Mouse (Mus musculus) liver, embryonic 11.5 days (tissue): ENCODE data around the gene Zfp488. TPM values are rescaled to one million over a fixed set of nuclear protein-coding genes. Genes with fewer than 3 reads are reported as not detected.

Experiments used
- ATAC-seq: fragments of 200-750 bp; cut with Nextera tagmentation; replicated peaks from 2 replicates; pipeline ENCODE4 v1.8.0; 2017; ENCODE audit warnings: moderate number of reproducible peaks, mild to moderate bottlenecking, moderate TSS enrichment, moderate library complexity; ENCODE audit not compliant: low FRiP score
- DNase-seq: peaks from one replicate; pipeline ENCODE4 v3.0.0-alpha.2; 2017; ENCODE audit warnings: low spot score
- H3K27ac ChIP-seq: fragments of 300-500 bp; sonication (generic); 2 replicates; pipeline ENCODE4 v1.5.1; 2014; ENCODE audit warnings: mild to moderate bottlenecking, low read depth, low read length, control low read depth
- H3K27me3 ChIP-seq: fragments of 300-500 bp; sonication (generic); replicated peaks from 2 replicates; pipeline ENCODE4 v1.6.1; 2014; ENCODE audit warnings: low read length, mixed read lengths; ENCODE audit not compliant: control insufficient read depth, insufficient read depth
- H3K36me3 ChIP-seq: fragments of 300-500 bp; sonication (generic); 2 replicates; pipeline ENCODE4 v1.6.1; 2014; ENCODE audit warnings: mild to moderate bottlenecking, low read length, moderate library complexity, mixed read lengths; ENCODE audit not compliant: control insufficient read depth, insufficient read depth
- H3K4me1 ChIP-seq: fragments of 300-500 bp; sonication (generic); replicated peaks from 2 replicates; pipeline ENCODE4 v1.6.1; 2014; ENCODE audit warnings: low read length, mixed read lengths; ENCODE audit not compliant: control insufficient read depth, insufficient read depth
- H3K4me2 ChIP-seq: fragments of 300-500 bp; sonication (generic); 2 replicates; pipeline ENCODE4 v1.6.1; 2014; ENCODE audit warnings: mild to moderate bottlenecking, control low read depth, moderate library complexity
- H3K4me3 ChIP-seq: fragments of 300-500 bp; sonication (generic); 2 replicates; pipeline ENCODE4 v1.5.1; 2014; ENCODE audit warnings: low read depth, low read length, control low read depth
- H3K9ac ChIP-seq: fragments of 300-500 bp; sonication (generic); 2 replicates; pipeline ENCODE4 v1.6.1; 2014; ENCODE audit warnings: low read depth, low read length, control low read depth
- H3K9me3 ChIP-seq: fragments of 300-500 bp; sonication (generic); 2 replicates; pipeline ENCODE4 v1.6.1; 2016; ENCODE audit warnings: low read length, inconsistent platforms, mixed read lengths; ENCODE audit not compliant: control insufficient read depth
- WGBS: fragments of 180-500 bp; shearing (Covaris S2); extraction: QIAGEN DNeasy Blood & Tissue Kit; methylation state at CpG from one replicate; pipeline ENCODE4 v1.1.7; 2014; 5-methylcytosine and 5-hydroxymethylcytosine counted together
- polyA plus RNA-seq: library from polyadenylated mRNA; unstranded; fragments of >200 nt; fragmentation: Nextera tagmentation; extraction: Ambion mirVana; gene quantifications from 2 replicates; pipeline ENCODE4 v1.2.1, GENCODE M21; 2014

The Zfp488 gene
- polyA plus RNA-seq, 1 experiment from 2014 or later = 0.08 TPM

- Histone ChIP-seq H3K9me3 (no peaks in the 10 kb centered on the region), H3K27me3 (no peaks in the 10 kb centered on the region), H3K4me1 (no peaks in the 10 kb centered on the region), H3K4me3 (no peak overlapping the region), H3K9ac (no peak overlapping the region), H3K36me3 (no peaks in the 10 kb centered on the region), H3K27ac (no peak overlapping the region), H3K4me2 (no peak overlapping the region)
- no peak for DNase-seq
- WGBS = 78% methylated on average over 6 of the region's 6 CpGs
- ATAC-seq = no peak
These were observed 15.1 kb upstream of the Zfp488 start for GRCm38 (mm10) chr14:33993521-33994289.

GRCm38 (mm10) chr14:33993051-33993450, 14.5 kb upstream of the Zfp488 start:
- no peak overlapping the region for H3K4me2 ChIP-seq
- no peaks in the 10 kb centered on the region for H3K36me3 ChIP-seq
- H3K9me3 ChIP-seq = no peaks in the 10 kb centered on the region
- WGBS = 88% methylated on average over 9 of the region's 9 CpGs
- no peaks in the 10 kb centered on the region for H3K27me3 ChIP-seq
- no peak overlapping the region for H3K9ac ChIP-seq
- H3K27ac ChIP-seq = no peak overlapping the region
- H3K4me3 ChIP-seq = no peak overlapping the region
- ATAC-seq (no peak), DNase-seq (no peak)
- no peaks in the 10 kb centered on the region for H3K4me1 ChIP-seq

GRCm38 (mm10) chr14:33991971-33992370, 13.4 kb upstream of the Zfp488 start:
- no peaks in the 10 kb centered on the region for H3K4me1 ChIP-seq

GRCm38 (mm10) chr14:33989201-33989600, 10.6 kb upstream of the Zfp488 start:
- no peak overlapping the region for H3K27ac ChIP-seq
- 63% methylated on average over 3 of the region's 3 CpGs for WGBS
- no peaks in the 10 kb centered on the region for H3K27me3 ChIP-seq

More at GRCm38 (mm10) chr14:33991971-33992370, 13.4 kb upstream of the Zfp488 start:
- H3K4me3 ChIP-seq = no peak overlapping the region
- H3K27ac ChIP-seq = no peak overlapping the region
- no peak overlapping the region for H3K4me2 ChIP-seq
- no peak overlapping the region for H3K9ac ChIP-seq
- ATAC-seq (no peak), DNase-seq (no peak)
- 59% methylated on average over 4 of the region's 4 CpGs for WGBS
- H3K36me3 ChIP-seq = no peaks in the 10 kb centered on the region
- no peaks in the 10 kb centered on the region for H3K9me3 ChIP-seq
- H3K27me3 ChIP-seq = no peaks in the 10 kb centered on the region

GRCm38 (mm10) chr14:33977748-33978147, 816 bp downstream of the Zfp488 start:
- DNase-seq = no peak
- no peak overlapping the region for H3K4me2 ChIP-seq
- no peak overlapping the region for H3K4me3 ChIP-seq
- H3K4me1 ChIP-seq = no peaks in the 10 kb centered on the region
- ATAC-seq = no peak
- H3K9ac ChIP-seq = no peak overlapping the region
- 51% methylated on average over 7 of the region's 7 CpGs for WGBS
- no peak overlapping the region for H3K27ac ChIP-seq
- H3K36me3 ChIP-seq = no peaks in the 10 kb centered on the region
- peaks cover 14% of the 10 kb centered on the region for H3K27me3 ChIP-seq
- no peaks in the 10 kb centered on the region for H3K9me3 ChIP-seq

More at GRCm38 (mm10) chr14:33989201-33989600, 10.6 kb upstream of the Zfp488 start:
- H3K4me2 ChIP-seq = no peak overlapping the region
- H3K36me3 ChIP-seq = no peaks in the 10 kb centered on the region
- H3K4me3 ChIP-seq = no peak overlapping the region
- ATAC-seq (no peak), DNase-seq (peak; percentile 3)
- no peaks in the 10 kb centered on the region for H3K9me3 ChIP-seq
- H3K9ac ChIP-seq = no peak overlapping the region
- H3K4me1 ChIP-seq = no peaks in the 10 kb centered on the region

GRCm38 (mm10) chr14:33974752-33975151, 3.8 kb downstream of the Zfp488 start:
- Histone ChIP-seq H3K4me2 (no peak overlapping the region), H3K9ac (no peak overlapping the region), H3K9me3 (no peaks in the 10 kb centered on the region), H3K36me3 (no peaks in the 10 kb centered on the region), H3K4me3 (no peak overlapping the region), H3K4me1 (no peaks in the 10 kb centered on the region), H3K27ac (no peak overlapping the region), H3K27me3 (peaks cover 14% of the 10 kb centered on the region)
- no peak for DNase-seq
- ATAC-seq = no peak
- WGBS = 71% methylated on average over 5 of the region's 5 CpGs

GRCm38 (mm10) chr14:33972679-33973078, 5.9 kb downstream of the Zfp488 start:
- H3K27ac ChIP-seq = no peak overlapping the region
- DNase-seq = no peak
- H3K9ac ChIP-seq = no peak overlapping the region
- WGBS = 47% methylated on average over 7 of the region's 7 CpGs
- no peaks in the 10 kb centered on the region for H3K4me1 ChIP-seq
- H3K9me3 ChIP-seq = no peaks in the 10 kb centered on the region
- no peaks in the 10 kb centered on the region for H3K36me3 ChIP-seq
- ATAC-seq = no peak
- H3K27me3 ChIP-seq = peaks cover 2% of the 10 kb centered on the region; the same call in 1 of the 2 replicates
- H3K4me3 ChIP-seq = no peak overlapping the region
- H3K4me2 ChIP-seq = no peak overlapping the region

- H3K4me3 ChIP-seq = no peak overlapping the region
- H3K9me3 ChIP-seq = no peaks in the 10 kb centered on the region
- H3K27ac ChIP-seq = no peak overlapping the region
- H3K9ac ChIP-seq = no peak overlapping the region
- DNase-seq (no peak), ATAC-seq (no peak)
- no peaks in the 10 kb centered on the region for H3K4me1 ChIP-seq
- H3K27me3 ChIP-seq = no peaks in the 10 kb centered on the region
- no peaks in the 10 kb centered on the region for H3K36me3 ChIP-seq
- WGBS = 56% methylated on average over 7 of the region's 7 CpGs
- H3K4me2 ChIP-seq = no peak overlapping the region
These were observed 12.9 kb downstream of the Zfp488 start for GRCm38 (mm10) chr14:33965675-33966074.

GRCm38 (mm10) chr14:33959341-33959740, 19.2 kb downstream of the Zfp488 start:
- no peak overlapping the region for H3K4me2 ChIP-seq
- no peaks in the 10 kb centered on the region for H3K9me3 ChIP-seq
- no peak overlapping the region for H3K27ac ChIP-seq
- H3K9ac ChIP-seq = no peak overlapping the region
- WGBS = 10% methylated on average over 9 of the region's 9 CpGs
- no peak overlapping the region for H3K4me3 ChIP-seq
- ATAC-seq = no peak
- H3K27me3 ChIP-seq = no peaks in the 10 kb centered on the region
- no peaks in the 10 kb centered on the region for H3K4me1 ChIP-seq
- H3K36me3 ChIP-seq = no peaks in the 10 kb centered on the region
- no peak for DNase-seq
